ENCODE assay signal across 18 mouse cellular contexts in genomic region chr12:36008364-36009047, GRCm38 (mm10). TPM values are rescaled to one million over a fixed set of nuclear protein-coding genes. Genes with fewer than 3 reads are reported as not detected.
A peak's percentile ranks its signal among the peaks of the same experiment; 100 is the strongest.
DNase-seq lines count a peak whose midpoint lies in the region; ATAC-seq and TF ChIP-seq lines count a peak whose summit lies in the region.
"Had no signal": no experiment of that assay in that cellular context is flagged by ENCODE, and none has a peak within 500 bp of the region (broad histone marks: within the 10 kb centered on the region; RNA-seq: fewer than 3 reads in every experiment).

No protein-coding gene starts in this region.

- H3K27ac ChIP-seq in heart, embryonic 16.5 days (ENCODE audit: low read length) = 0 out of 2 replicates have a peak overlapping the region, but pooled peaks have one; percentile 1
- H3K27ac ChIP-seq in liver, adult 2 months (replicated peaks; ENCODE audit: insufficient read depth, low read depth, low read length) = no peak overlapping the region
- H3K27ac ChIP-seq in intestine, postnatal 0 days (ENCODE audit: low read depth, low read length) = peak overlapping the region; percentile 78
- H3K27ac ChIP-seq in stomach, embryonic 15.5 days = peak overlapping the region; percentile 72
- H3K27ac ChIP-seq: limb, embryonic 10.5 days; liver, embryonic 15.5 days had no signal

- TF ChIP-seq CTCF in liver, adult 2 months (IDR thresholded peaks at IDR 0.05; ENCODE audit: low read depth, low read length) = no peak
- TF ChIP-seq CTCF in intestine, postnatal 0 days (IDR thresholded peaks at IDR 0.05; ENCODE audit: low read depth) = no peak

- no peak for DNase-seq in heart, postnatal 4 days
- DNase-seq in liver, adult 2 months (ENCODE audit: extremely low read depth, low read depth, low spot score) = peak; percentile 3
- DNase-seq in liver = no peak
- DNase-seq in right cerebral cortex, adult 18-20 months = no peak
- DNase-seq: adrenal gland, postnatal 10 days; cerebellum, adult 8-10 months; gastrocnemius, postnatal 25 days; heart, postnatal 36 days; layer of hippocampus, postnatal 36 days; right cerebral cortex, postnatal 25 days; thymus, postnatal 4 days had no signal

- no peaks in the 10 kb centered on the region for H3K79me2 ChIP-seq in liver, adult 2 months (ENCODE audit: control insufficient read depth, insufficient read depth, low read length)

- no peaks in the 10 kb centered on the region for H3K9me3 ChIP-seq in heart, embryonic 16.5 days (replicated peaks; ENCODE audit: control insufficient read depth, low read length)
- H3K9me3 ChIP-seq in intestine, postnatal 0 days (ENCODE audit: control insufficient read depth) = no peaks in the 10 kb centered on the region
- no peaks in the 10 kb centered on the region for H3K9me3 ChIP-seq in stomach, embryonic 15.5 days
- H3K9me3 ChIP-seq: limb, embryonic 10.5 days; liver, embryonic 15.5 days had no signal

- no peaks in the 10 kb centered on the region for H3K27me3 ChIP-seq in heart, embryonic 16.5 days (ENCODE audit: control insufficient read depth, insufficient read depth, low read length)
- H3K27me3 ChIP-seq in liver, adult 2 months (ENCODE audit: control insufficient read depth, insufficient read depth, low read length) = no peaks in the 10 kb centered on the region
- H3K27me3 ChIP-seq in intestine, postnatal 0 days (replicated peaks; ENCODE audit: control insufficient read depth, insufficient read depth, low read length) = no peaks in the 10 kb centered on the region
- no peaks in the 10 kb centered on the region for H3K27me3 ChIP-seq in stomach, embryonic 15.5 days (replicated peaks)
- H3K27me3 ChIP-seq: liver, embryonic 15.5 days had no signal

- H3K4me1 ChIP-seq in heart, embryonic 16.5 days (ENCODE audit: control insufficient read depth, insufficient read depth, low read length) = no peaks in the 10 kb centered on the region
- H3K4me1 ChIP-seq in liver, adult 2 months (ENCODE audit: control insufficient read depth, insufficient read depth, low read length) = no peaks in the 10 kb centered on the region
- peaks cover 18% of the 10 kb centered on the region; the same call in 1 of the 2 replicates for H3K4me1 ChIP-seq in intestine, postnatal 0 days (replicated peaks; ENCODE audit: control insufficient read depth, insufficient read depth, low read length)
- H3K4me1 ChIP-seq in stomach, embryonic 15.5 days = peaks cover 4% of the 10 kb centered on the region; the same call in 1 of the 2 replicates

- H3K9ac ChIP-seq in heart, embryonic 16.5 days (ENCODE audit: low read length) = no peak overlapping the region
- H3K9ac ChIP-seq in liver, adult 2 months (ENCODE audit: low read depth, low read length) = no peak overlapping the region
- H3K9ac ChIP-seq in intestine, postnatal 0 days (ENCODE audit: low read depth, low read length) = no peak overlapping the region
- H3K9ac ChIP-seq in stomach, embryonic 15.5 days = no peak overlapping the region
- H3K9ac ChIP-seq: liver, embryonic 15.5 days had no signal

- H3K36me3 ChIP-seq in heart, embryonic 16.5 days (ENCODE audit: control insufficient read depth, insufficient read depth) = no peaks in the 10 kb centered on the region
- H3K36me3 ChIP-seq in liver, adult 2 months (ENCODE audit: control insufficient read depth, insufficient read depth, low read length) = no peaks in the 10 kb centered on the region
- H3K36me3 ChIP-seq in intestine, postnatal 0 days (ENCODE audit: control insufficient read depth, insufficient read depth) = no peaks in the 10 kb centered on the region
- no peaks in the 10 kb centered on the region for H3K36me3 ChIP-seq in stomach, embryonic 15.5 days
- H3K36me3 ChIP-seq: limb, embryonic 10.5 days; liver, embryonic 15.5 days had no signal

- no peak overlapping the region for H3K4me2 ChIP-seq in heart, embryonic 16.5 days (ENCODE audit: low read depth, low read length)
- H3K4me2 ChIP-seq in intestine, postnatal 0 days (replicated peaks; ENCODE audit: low read depth) = no peak overlapping the region; the same call in 1 of the 2 replicates
- H3K4me2 ChIP-seq in stomach, embryonic 15.5 days = no peak overlapping the region
- H3K4me2 ChIP-seq: liver, embryonic 15.5 days had no signal

- no peak overlapping the region for H3K4me3 ChIP-seq in heart, embryonic 16.5 days (ENCODE audit: low read length)
- H3K4me3 ChIP-seq in liver, adult 2 months (ENCODE audit: insufficient read depth, low read depth, low read length) = no peak overlapping the region
- H3K4me3 ChIP-seq in intestine, postnatal 0 days (ENCODE audit: low read depth, low read length) = no peak overlapping the region
- H3K4me3 ChIP-seq in stomach, embryonic 15.5 days (replicated peaks) = no peak overlapping the region
- H3K4me3 ChIP-seq: erythroblast, embryonic 14.5 days; limb, embryonic 10.5 days; liver, embryonic 15.5 days had no signal

- no peak for ATAC-seq in heart, embryonic 16.5 days (replicated peaks; ENCODE audit: extremely low read depth, insufficient read depth, low FRiP score)
- ATAC-seq in intestine, postnatal 0 days = peak; percentile 22; the same call in 1 of the 2 replicates
- ATAC-seq in stomach, embryonic 15.5 days (ENCODE audit: insufficient read depth, low FRiP score, low read depth) = peak; percentile 48

- TF ChIP-seq POLR2A in liver, adult 2 months (IDR thresholded peaks at IDR 0.05; ENCODE audit: extremely low read depth, insufficient read depth, low read length) = no peak

- 56% methylated on average over 6 of the region's 6 CpGs for whole genome bisulfite sequencing in heart, embryonic 16.5 days
- WGBS in liver, adult 2 months = 41% methylated on average over 6 of the region's 6 CpGs
- 11% methylated on average over 6 of the region's 6 CpGs for WGBS in intestine, postnatal 0 days
- WGBS in stomach, embryonic 15.5 days = 23% methylated on average over 6 of the region's 6 CpGs

RNA-seq across cellular contexts. Expression of gene Agr2, which starts 15.8 kb away (rescaled TPM):
- 1.7 and 3.3 TPM in 2 replicates for polyA plus RNA-seq in heart, embryonic 16.5 days (2015; fragmentation: Nextera tagmentation; extraction: Ambion mirVana)
- not detected for total RNA-seq in heart, postnatal 4 days (2021)
- total RNA-seq in liver, adult 2 months (2014; rRNA removed) = 0.47 TPM in 1 of 2 replicates, not detected in the other
- 0.27 and 0.29 TPM in 2 replicates for polyA plus RNA-seq in liver, adult 2 months (2012; rRNA removed)
- 438 and 502 TPM in 2 replicates for polyA plus RNA-seq in intestine, postnatal 0 days (2015; fragmentation: Nextera tagmentation; extraction: Ambion mirVana)
- polyA plus RNA-seq in stomach, embryonic 15.5 days (2015; fragmentation: Nextera tagmentation; extraction: Ambion mirVana) = 203 and 225 TPM in 2 replicates
- total RNA-seq: adrenal gland, postnatal 10 days; gastrocnemius, postnatal 25 days; heart, postnatal 36 days; layer of hippocampus, postnatal 36 days; MEL had no signal
- polyA plus RNA-seq: erythroblast, embryonic 14.5 days; limb, embryonic 10.5 days had no signal

RNA-seq across cellular contexts. Expression of gene Tspan13, which starts 33.8 kb away (rescaled TPM):
- polyA plus RNA-seq in heart, embryonic 16.5 days (2015; fragmentation: Nextera tagmentation; extraction: Ambion mirVana) = 65.3 and 72.3 TPM in 2 replicates
- 10 to 100 TPM; 53.1 to 59.6 TPM for total RNA-seq in heart, postnatal 4 days (2021)
- 0.74 and 1.7 TPM in 2 replicates for total RNA-seq in liver, adult 2 months (2014; rRNA removed)
- 1.9 and 2.1 TPM in 2 replicates for polyA plus RNA-seq in liver, adult 2 months (2012; rRNA removed)
- polyA plus RNA-seq in intestine, postnatal 0 days (2015; fragmentation: Nextera tagmentation; extraction: Ambion mirVana) = 499 and 565 TPM in 2 replicates
- polyA plus RNA-seq in stomach, embryonic 15.5 days (2015; fragmentation: Nextera tagmentation; extraction: Ambion mirVana) = 134 and 146 TPM in 2 replicates

Comparison
In these comparisons a context has a peak if more than half of its experiments do, and no peak if none do; other contexts are left out.
1. RNA of gene Agr2, which starts 15.8 kb away (polyA plus RNA-seq): 438 to 502 TPM in intestine, postnatal 0 days and 203 to 225 TPM in stomach, embryonic 15.5 days; 1.7 to 3.3 TPM in heart, embryonic 16.5 days and 0.27 to 0.29 TPM in liver, adult 2 months; every median in the first group is over 10 times any median in the second.
2. RNA of gene Tspan13, which starts 33.8 kb away (polyA plus RNA-seq): 499 to 565 TPM in intestine, postnatal 0 days, 134 to 146 TPM in stomach, embryonic 15.5 days and 65.3 to 72.3 TPM in heart, embryonic 16.5 days; 1.9 to 2.1 TPM in liver, adult 2 months; every median in the first group is over 10 times any median in the second.